Mouse (Mus musculus) MN1 (cell line): ENCODE results near the gene Clcn2.

Source experiments
- DNase-seq: peaks from one replicate; pipeline ENCODE4 v3.0.0-alpha.2; 2016; ENCODE audit warnings: low spot score

The Clcn2 gene

GRCm38 (mm10) chr16:20657661-20658060, 59.9 kb downstream of the Clcn2 start:
- no peak for DNase-seq

GRCm38 (mm10) chr16:20653315-20653714, 64.2 kb downstream of the Clcn2 start:
- DNase-seq = no peak
